Mouse (Mus musculus) heart, embryonic 14.5 days (tissue): ENCODE results near the gene H2al3. TPM values are rescaled to one million over a fixed set of nuclear protein-coding genes. Genes with fewer than 3 reads are reported as not detected.

ENCODE experiments used
- polyA plus RNA-seq: library from polyadenylated mRNA; unstranded; fragments of >200 nt; fragmentation: Nextera tagmentation; extraction: Ambion mirVana; gene quantifications from 2 replicates; pipeline ENCODE4 v1.2.1, GENCODE M21; 2014

Gene H2al3
- polyA plus RNA-seq, 1 experiment from 2014 or later: not detected

Other genes with a start within 250 kb of the H2al3 start
- 69.5 and 72.9 TPM in 2 replicates for gene Dynlt3, start 186.7 kb upstream of the H2al3 start, polyA plus RNA-seq
- not detected in 2 replicates for gene Hypm, start 2.8 kb upstream of the H2al3 start, polyA plus RNA-seq
- gene Sytl5, start 35.9 kb downstream of the H2al3 start, polyA plus RNA-seq: 0.18 and 0.23 TPM in 2 replicates